Mouse (Mus musculus) testis, adult 2 months (tissue): ENCODE data around the gene Spert.

Experiments used
- CTCF ChIP-seq: fragments of 200-500 bp; IDR thresholded peaks from 2 replicates; pipeline ENCODE4 v1.5.1; 2012; ENCODE audit warnings: low read depth, mild to moderate bottlenecking, inconsistent platforms, low read length, moderate library complexity; ENCODE audit not compliant: control insufficient read depth, insufficient read depth, insufficient replicate concordance
- POLR2A ChIP-seq: fragments of 200-500 bp; IDR thresholded peaks from 2 replicates; pipeline ENCODE4 v1.6.1; 2012; ENCODE audit warnings: low read depth, mild to moderate bottlenecking, inconsistent platforms, low read length, moderate library complexity; ENCODE audit not compliant: control insufficient read depth

DNA sequence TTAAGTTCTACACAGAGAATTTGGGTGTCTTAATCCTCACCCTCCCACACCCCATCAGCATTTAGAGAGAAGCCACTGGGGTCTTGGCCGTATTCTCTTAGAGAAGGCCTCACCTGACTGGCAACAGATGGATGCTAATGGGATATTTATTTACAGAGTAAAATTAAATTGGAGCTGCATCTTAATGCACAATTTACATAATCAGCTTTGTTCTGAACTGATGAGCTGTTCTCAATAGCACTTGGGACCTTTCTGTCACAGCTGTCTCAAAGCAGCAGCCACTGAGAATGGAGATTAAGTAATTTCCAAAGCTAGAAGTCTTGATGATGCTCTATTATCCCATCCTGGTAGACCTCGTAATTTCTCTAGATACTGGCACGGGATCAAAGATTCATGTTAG is 26.6 kb downstream of the Spert start:
- TF ChIP-seq CTCF: no peak
- no peak for TF ChIP-seq POLR2A
